Mouse (Mus musculus) MEL (cell line): ENCODE data around the gene Lrrc39. TPM values are rescaled to one million over a fixed set of nuclear protein-coding genes. Genes with fewer than 3 reads are reported as not detected.
A peak's percentile ranks its signal among the peaks of the same experiment; 100 is the strongest.

Experiments
- DNase-seq: peaks from one replicate; pipeline ENCODE4 v3.0.0; 2011; ENCODE audit warnings: low read depth, low spot score
- H3K27ac ChIP-seq: 2 replicates; pipeline ENCODE4 v1.5.1; 2012; ENCODE audit warnings: low read depth, mild to moderate bottlenecking, control low read depth, low read length, moderate library complexity; ENCODE audit not compliant: control insufficient read depth
- H3K27me3 ChIP-seq, 2 experiments: fragments of 150-350 bp in 1 of 2; sonication (generic) in 1 of 2; 2 replicates each; pipeline ENCODE4 v1.6.1; 2012; ENCODE audit warnings: low read length in 2 of 2, mild to moderate bottlenecking in 2 of 2, improper control_type of control experiment in 1 of 2, moderate library complexity in 1 of 2; ENCODE audit not compliant: insufficient read depth in 2 of 2, control insufficient read depth in 1 of 2
- H3K36me3 ChIP-seq, 2 experiments: 2 replicates each; pipeline ENCODE4 v1.6.1; 2012 to 2014; ENCODE audit warnings: low read length in 2 of 2, improper control_type of control experiment in 1 of 2, inconsistent platforms in 1 of 2, mild to moderate bottlenecking in 1 of 2; ENCODE audit not compliant: insufficient read depth in 2 of 2, control insufficient read depth in 1 of 2
- H3K4me1 ChIP-seq, 2 experiments: fragments of 150-350 bp in 1 of 2; sonication (generic) in 1 of 2; 2 replicates each; pipeline ENCODE4 v1.6.1; 2012; ENCODE audit warnings: low read length in 2 of 2, improper control_type of control experiment in 1 of 2, mild to moderate bottlenecking in 1 of 2; ENCODE audit not compliant: insufficient read depth in 2 of 2, control insufficient read depth in 1 of 2
- H3K4me3 ChIP-seq, 2 experiments: fragments of 150-350 bp in 1 of 2; sonication (generic) in 1 of 2; 2 replicates each; pipeline ENCODE4 v1.5.1; 2012; ENCODE audit warnings: low read depth in 2 of 2, low read length in 2 of 2, mild to moderate bottlenecking in 2 of 2, moderate library complexity in 2 of 2, control low read depth in 1 of 2, improper control_type of control experiment in 1 of 2; ENCODE audit not compliant: control insufficient read depth in 1 of 2, insufficient read depth in 1 of 2
- H3K79me2 ChIP-seq: 2 replicates; pipeline ENCODE4 v1.6.1; 2012; ENCODE audit warnings: mild to moderate bottlenecking, low read length, moderate library complexity; ENCODE audit not compliant: control insufficient read depth, poor library complexity, insufficient read depth
- H3K9ac ChIP-seq: 2 replicates; pipeline ENCODE4 v1.6.1; 2012; ENCODE audit warnings: low read depth, mild to moderate bottlenecking, control low read depth, low read length, moderate library complexity; ENCODE audit not compliant: control insufficient read depth, poor library complexity, severe bottlenecking
- H3K9me3 ChIP-seq: fragments of 150-350 bp; sonication (generic); replicated peaks from 2 replicates; pipeline ENCODE4 v1.6.1; 2012; ENCODE audit warnings: mild to moderate bottlenecking, low read length, improper control_type of control experiment, moderate library complexity; ENCODE audit not compliant: insufficient read depth
- BHLHE40 ChIP-seq: IDR thresholded peaks from 2 replicates; pipeline ENCODE4 v1.6.1; 2012; ENCODE audit warnings: low read depth, mild to moderate bottlenecking, inconsistent platforms, low read length, improper control_type of control experiment, borderline replicate concordance
- CHD1 ChIP-seq: IDR thresholded peaks from 2 replicates; pipeline ENCODE4 v1.6.1; 2012; ENCODE audit warnings: low read depth, mild to moderate bottlenecking, inconsistent platforms, low read length, improper control_type of control experiment
- CHD2 ChIP-seq: IDR thresholded peaks from 2 replicates; pipeline ENCODE4 v1.6.1; 2011; ENCODE audit warnings: low read length, improper control_type of control experiment
- CTCF ChIP-seq, 3 experiments: IDR thresholded peaks in 2 of 3; conservative IDR thresholded peaks in 1 of 3; 2 replicates each; pipeline ENCODE4 v1.5.1; 2011 to 2012; ENCODE audit warnings: low read length in 3 of 3, low read depth in 2 of 3, mild to moderate bottlenecking in 2 of 3, improper control_type of control experiment in 1 of 3, inconsistent platforms in 1 of 3, mixed read lengths in 1 of 3, moderate library complexity in 1 of 3; ENCODE audit not compliant: control insufficient read depth in 1 of 3, insufficient read depth in 1 of 3, poor library complexity in 1 of 3, severe bottlenecking in 1 of 3
- E2F4 ChIP-seq: IDR thresholded peaks from 2 replicates; pipeline ENCODE4 v1.6.1; 2011; ENCODE audit warnings: low read depth, low read length, improper control_type of control experiment, borderline replicate concordance
- ELF1 ChIP-seq: IDR thresholded peaks from 2 replicates; pipeline ENCODE4 v1.6.1; 2014; ENCODE audit warnings: low read depth, mild to moderate bottlenecking, inconsistent platforms, low read length, improper control_type of control experiment, moderate library complexity
- EP300 ChIP-seq, 2 experiments: IDR thresholded peaks; 2 replicates each; pipeline ENCODE4 v1.6.1; 2011; ENCODE audit warnings: improper control_type of control experiment in 2 of 2, low read length in 2 of 2, low read depth in 1 of 2, mild to moderate bottlenecking in 1 of 2
- ETS1 ChIP-seq: IDR thresholded peaks from 2 replicates; pipeline ENCODE4 v1.6.1; 2012; ENCODE audit warnings: low read depth, mild to moderate bottlenecking, inconsistent platforms, low read length, improper control_type of control experiment, moderate library complexity
- GABPA ChIP-seq: IDR thresholded peaks from 2 replicates; pipeline ENCODE4 v1.6.1; 2012; ENCODE audit warnings: low read depth, mild to moderate bottlenecking, inconsistent platforms, low read length, improper control_type of control experiment, moderate library complexity
- GATA1 ChIP-seq: IDR thresholded peaks from 2 replicates; pipeline ENCODE4 v1.6.1; 2011; ENCODE audit warnings: low read depth, low read length, improper control_type of control experiment
- HCFC1 ChIP-seq: IDR thresholded peaks from 2 replicates; pipeline ENCODE4 v1.6.1; 2012; ENCODE audit warnings: low read depth, mild to moderate bottlenecking, inconsistent platforms, low read length, improper control_type of control experiment, moderate library complexity
- JUND ChIP-seq: IDR thresholded peaks from 2 replicates; pipeline ENCODE4 v1.6.1; 2011; ENCODE audit warnings: low read depth, mild to moderate bottlenecking, improper control_type of control experiment, low read length
- KAT2A ChIP-seq: conservative IDR thresholded peaks from 2 replicates; pipeline ENCODE4 v1.6.1; 2012; ENCODE audit warnings: low read depth, low read length, improper control_type of control experiment, inconsistent platforms
- MAFK ChIP-seq: IDR thresholded peaks from 2 replicates; pipeline ENCODE4 v1.6.1; 2011; ENCODE audit warnings: low read depth, mild to moderate bottlenecking, low read length, improper control_type of control experiment, borderline replicate concordance
- MAZ ChIP-seq: IDR thresholded peaks from 2 replicates; pipeline ENCODE4 v1.6.1; 2012; ENCODE audit warnings: low read depth, mild to moderate bottlenecking, inconsistent platforms, low read length, improper control_type of control experiment
- MEF2A ChIP-seq: IDR thresholded peaks from 2 replicates; pipeline ENCODE4 v1.6.1; 2014; ENCODE audit warnings: low read depth, mild to moderate bottlenecking, inconsistent platforms, low read length, improper control_type of control experiment; ENCODE audit not compliant: poor library complexity, insufficient replicate concordance, severe bottlenecking; ENCODE audit errors: extremely low read depth
- MXI1 ChIP-seq: IDR thresholded peaks from 2 replicates; pipeline ENCODE4 v1.6.1; 2011; ENCODE audit warnings: mild to moderate bottlenecking, low read depth, low read length, improper control_type of control experiment
- MYB ChIP-seq: IDR thresholded peaks from 2 replicates; pipeline ENCODE4 v1.6.1; 2011; ENCODE audit warnings: mild to moderate bottlenecking, low read depth, low read length, improper control_type of control experiment
- NELFE ChIP-seq: IDR thresholded peaks from 2 replicates; pipeline ENCODE4 v1.6.1; 2011; ENCODE audit warnings: low read depth, low read length, improper control_type of control experiment
- NRF1 ChIP-seq: IDR thresholded peaks from 2 replicates; pipeline ENCODE4 v1.6.1; 2014; ENCODE audit warnings: low read depth, mild to moderate bottlenecking, inconsistent platforms, low read length, improper control_type of control experiment, moderate library complexity; ENCODE audit not compliant: poor library complexity, insufficient read depth, severe bottlenecking
- POLR2A ChIP-seq, 2 experiments: IDR thresholded peaks; 2 replicates each; pipeline ENCODE4 v1.6.1; 2011 to 2012; ENCODE audit warnings: low read length in 2 of 2, mild to moderate bottlenecking in 2 of 2, control low read depth in 1 of 2, improper control_type of control experiment in 1 of 2, low read depth in 1 of 2, moderate library complexity in 1 of 2; ENCODE audit not compliant: control insufficient read depth in 1 of 2, insufficient read depth in 1 of 2, poor library complexity in 1 of 2
- POLR2AphosphoS2 ChIP-seq: IDR thresholded peaks from 2 replicates; pipeline ENCODE4 v1.6.1; 2011; ENCODE audit warnings: low read length, improper control_type of control experiment
- POLR2AphosphoS5 ChIP-seq: IDR thresholded peaks from 2 replicates; pipeline ENCODE4 v1.6.1; 2012; ENCODE audit warnings: low read depth, borderline replicate concordance, mild to moderate bottlenecking, inconsistent platforms, low read length, moderate library complexity, mixed read lengths
- RAD21 ChIP-seq: IDR thresholded peaks from 2 replicates; pipeline ENCODE4 v1.6.1; 2011; ENCODE audit warnings: mild to moderate bottlenecking, low read depth, low read length, improper control_type of control experiment
- RCOR1 ChIP-seq: IDR thresholded peaks from 2 replicates; pipeline ENCODE4 v1.6.1; 2012; ENCODE audit warnings: low read depth, mild to moderate bottlenecking, inconsistent platforms, low read length, improper control_type of control experiment
- SIN3A ChIP-seq: IDR thresholded peaks from 2 replicates; pipeline ENCODE4 v1.6.1; 2012; ENCODE audit warnings: low read length, improper control_type of control experiment, inconsistent platforms
- SMC3 ChIP-seq: IDR thresholded peaks from 2 replicates; pipeline ENCODE4 v1.6.1; 2011; ENCODE audit warnings: low read depth, low read length, improper control_type of control experiment
- TAL1 ChIP-seq: IDR thresholded peaks from 2 replicates; pipeline ENCODE4 v1.6.1; 2012; ENCODE audit warnings: mild to moderate bottlenecking, inconsistent platforms, low read length, moderate library complexity, mixed read lengths
- TBP ChIP-seq: IDR thresholded peaks from 2 replicates; pipeline ENCODE4 v1.8.0; 2011; ENCODE audit warnings: low read depth, low read length, improper control_type of control experiment
- TCF12 ChIP-seq: IDR thresholded peaks from 2 replicates; pipeline ENCODE4 v1.6.1; 2014; ENCODE audit warnings: low read depth, mild to moderate bottlenecking, inconsistent platforms, low read length, improper control_type of control experiment, moderate library complexity
- UBTF ChIP-seq: IDR thresholded peaks from 2 replicates; pipeline ENCODE4 v1.6.1; 2012; ENCODE audit warnings: low read depth, mild to moderate bottlenecking, inconsistent platforms, low read length, improper control_type of control experiment, moderate library complexity, borderline replicate concordance; ENCODE audit not compliant: insufficient read depth
- USF1 ChIP-seq: IDR thresholded peaks from 2 replicates; pipeline ENCODE4 v1.6.1; 2014; ENCODE audit warnings: low read depth, mild to moderate bottlenecking, inconsistent platforms, low read length, improper control_type of control experiment, moderate library complexity
- ZKSCAN1 ChIP-seq: IDR thresholded peaks from 2 replicates; pipeline ENCODE4 v1.6.1; 2012; ENCODE audit warnings: low read depth, mild to moderate bottlenecking, inconsistent platforms, low read length, improper control_type of control experiment, moderate library complexity
- ZMIZ1 ChIP-seq: IDR thresholded peaks from 2 replicates; pipeline ENCODE4 v1.6.1; 2012; ENCODE audit warnings: low read depth, mild to moderate bottlenecking, inconsistent platforms, low read length, improper control_type of control experiment, moderate library complexity
- ZNF384 ChIP-seq: IDR thresholded peaks from 2 replicates; pipeline ENCODE4 v1.6.1; 2012; ENCODE audit warnings: low read depth, mild to moderate bottlenecking, inconsistent platforms, low read length, improper control_type of control experiment
- polyA plus RNA-seq, 2 experiments: library from polyadenylated mRNA; stranded (reverse) in 1 of 2; unstranded in 1 of 2; fragments of >175 nt in 1 of 2; fragments of >200 nt in 1 of 2; gene quantifications; 2 replicates each; pipeline versions ENCODE4 v1.2.1 to v1.2.4; 2012; ENCODE audit warnings: low replicate concordance in 2 of 2, low read depth in 1 of 2; ENCODE audit not compliant: insufficient read length in 2 of 2, insufficient read depth in 1 of 2, missing spikeins in 1 of 2
- total RNA-seq: library from RNA; depleted of rRNA; stranded (reverse); fragments of 300-350 nt; gene quantifications from 2 replicates; pipeline ENCODE4 v1.2.3, GENCODE M21; 2012

The Lrrc39 gene
- total and polyA plus RNA-seq, 3 experiments, result 0.40 to 0.65 TPM; not detected in 1

DNA sequence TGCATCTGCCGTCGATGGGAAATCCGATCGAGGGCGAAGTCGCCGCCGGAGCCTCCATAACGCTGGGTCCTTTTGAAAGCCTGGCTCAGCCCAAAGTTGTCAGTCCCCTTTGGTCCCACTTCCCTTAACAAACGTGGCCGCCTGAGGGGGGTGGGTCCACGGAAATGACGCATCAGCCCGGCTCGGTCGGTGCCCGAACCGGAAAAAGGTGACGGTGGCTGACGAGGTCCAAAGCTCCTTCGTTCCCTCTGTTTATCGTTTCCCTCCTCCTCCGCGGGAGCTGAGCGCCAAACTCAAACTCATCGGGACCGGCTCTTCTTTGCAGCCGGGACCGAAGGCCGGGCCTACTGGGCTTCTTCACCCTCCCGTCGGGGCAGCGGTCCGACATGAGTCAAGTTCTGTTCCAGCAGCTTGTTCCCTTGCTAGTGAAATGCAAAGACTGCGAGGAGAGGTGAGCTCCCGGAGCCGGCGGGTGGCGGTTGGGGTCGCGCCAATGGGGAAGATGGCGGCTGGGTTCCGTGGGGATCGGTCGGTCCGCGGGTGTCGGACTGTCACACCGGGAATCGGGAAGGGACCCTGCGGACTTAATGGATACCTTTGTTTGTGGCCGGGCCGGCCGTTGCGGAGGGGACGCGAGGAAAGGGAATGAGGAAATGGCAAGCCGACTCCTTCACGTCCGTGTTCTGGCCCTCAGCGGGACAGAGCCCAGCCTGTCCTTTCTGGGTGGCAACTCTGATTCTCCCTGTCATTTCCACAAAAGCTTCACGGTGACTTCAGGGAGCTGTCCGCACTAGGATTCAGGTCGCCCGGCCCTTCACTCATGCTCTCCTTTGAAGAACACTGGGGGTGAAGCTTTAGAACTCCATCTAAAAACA lies 32.2 kb downstream of the Lrrc39 start, which contains the start of gene Sass6:
Gene Sass6 (plus strand): TSS at position 255 of the 875 bp plus-strand sequence.
- Histone ChIP-seq H3K9me3 (no peaks in the 10 kb centered on the region), H3K36me3 (peaks cover 5 to 19% of the 10 kb centered on the region in 2 experiments; a peak in 3 of 4 replicates), H3K4me3 (peak within 1 kb of the TSS; percentile 81 to 95), H3K9ac (peak within 1 kb of the TSS; percentile 93), H3K79me2 (peaks cover 25% of the 10 kb centered on the region), H3K27me3 (no peaks in the 10 kb centered on the region), H3K27ac (peak within 1 kb of the TSS; percentile 83), H3K4me1 (peaks cover 5 to 6% of the 10 kb centered on the region in 2 experiments)
- peak; percentile 98 for DNase-seq
- TF ChIP-seq MAFK (no peak), ELF1 (peak; percentile 87), CTCF (IDR thresholded peaks at IDR 0.05 in 2 of 3, conservative IDR thresholded peaks at IDR 0.05 in 1 of 3; ENCODE audit: control insufficient read depth in 1 of 3, insufficient read depth in 1 of 3, low read depth in 2 of 3, low read length in 3 of 3, poor library complexity in 1 of 3, severe bottlenecking in 1 of 3) (no peak), RAD21 (no peak), RCOR1 (no peak), GATA1 (peak; percentile 8; the same call in 1 of the 2 replicates), EP300 (IDR thresholded peaks at IDR 0.05; ENCODE audit: low read depth in 1 of 2, low read length in 2 of 2) (peak in 1 of 2 experiments; percentile 19; a peak in 2 of 4 replicates), GABPA (no peak), USF1 (no peak), HCFC1 (peak; percentile 96), MXI1 (peak; percentile 95), TAL1 (no peak), CHD2 (no peak), ZMIZ1 (no peak), TCF12 (peak; percentile 55), NRF1 (peak; percentile 28; the same call in 1 of the 2 replicates), MAZ (peak; percentile 50), POLR2AphosphoS2 (peak; percentile 73), MEF2A (no peak), E2F4 (peak; percentile 75; the same call in 1 of the 2 replicates), SMC3 (no peak; the same call in 1 of the 2 replicates), NELFE (peak; percentile 65), ETS1 (peak; percentile 44; the same call in 1 of the 2 replicates), CHD1 (no peak), UBTF (no peak), POLR2A (IDR thresholded peaks at IDR 0.05; ENCODE audit: control insufficient read depth in 1 of 2, insufficient read depth in 1 of 2, low read depth in 1 of 2, low read length in 2 of 2, poor library complexity in 1 of 2) (peak; percentile 8 to 80; a peak in 2 of 4 replicates), JUND (no peak), BHLHE40 (no peak), ZKSCAN1 (no peak), KAT2A (peak; percentile 88), MYB (peak; percentile 22; the same call in 1 of the 2 replicates), POLR2AphosphoS5 (no peak), ZNF384 (no peak; the same call in 1 of the 2 replicates), SIN3A (peak; percentile 95), TBP (peak; percentile 70)
